Mouse (Mus musculus) hindbrain, embryonic 11.5 days (tissue): ENCODE results near the gene Prss28. TPM values are rescaled to one million over a fixed set of nuclear protein-coding genes. Genes with fewer than 3 reads are reported as not detected.

Experiments used
- ATAC-seq: fragments of 200-750 bp; cut with Nextera tagmentation; 2 replicates; pipeline ENCODE4 v1.8.0; 2017; ENCODE audit warnings: mild to moderate bottlenecking, moderate TSS enrichment, moderate library complexity; ENCODE audit not compliant: low FRiP score
- DNase-seq: peaks from one replicate; pipeline ENCODE4 v3.0.0-alpha.2; 2015; ENCODE audit warnings: low spot score
- H3K27ac ChIP-seq: fragments of 300-500 bp; sonication (generic); 2 replicates; pipeline ENCODE4 v1.5.1; 2014; ENCODE audit warnings: mild to moderate bottlenecking, low read depth, low read length
- H3K27me3 ChIP-seq: fragments of 300-500 bp; sonication (generic); 2 replicates; pipeline ENCODE4 v1.6.1; 2014; ENCODE audit warnings: mild to moderate bottlenecking, low read length, moderate library complexity, mixed read lengths; ENCODE audit not compliant: control insufficient read depth, insufficient read depth
- H3K36me3 ChIP-seq: fragments of 300-500 bp; sonication (generic); 2 replicates; pipeline ENCODE4 v1.6.1; 2014; ENCODE audit warnings: mild to moderate bottlenecking, low read length, moderate library complexity, mixed read lengths; ENCODE audit not compliant: control insufficient read depth, insufficient read depth
- H3K4me1 ChIP-seq: fragments of 300-500 bp; sonication (generic); replicated peaks from 2 replicates; pipeline ENCODE4 v1.6.1; 2014; ENCODE audit warnings: low read length, mixed read lengths; ENCODE audit not compliant: control insufficient read depth, insufficient read depth
- H3K4me2 ChIP-seq: fragments of 300-500 bp; sonication (generic); replicated peaks from 2 replicates; pipeline ENCODE4 v1.6.1; 2014; ENCODE audit warnings: mild to moderate bottlenecking, low read depth, low read length
- H3K4me3 ChIP-seq: fragments of 300-500 bp; sonication (generic); 2 replicates; pipeline ENCODE4 v1.5.1; 2014; ENCODE audit warnings: low read depth, low read length
- H3K9ac ChIP-seq: fragments of 300-500 bp; sonication (generic); 2 replicates; pipeline ENCODE4 v1.6.1; 2014; ENCODE audit warnings: low read depth, low read length
- H3K9me3 ChIP-seq: fragments of 300-500 bp; sonication (generic); 2 replicates; pipeline ENCODE4 v1.6.1; 2016; ENCODE audit warnings: low read length; ENCODE audit not compliant: control insufficient read depth
- WGBS: fragments of 180-500 bp; shearing (Covaris S2); extraction: QIAGEN DNeasy Blood & Tissue Kit; methylation state at CpG from one replicate; pipeline ENCODE4 v1.1.7; 2014; 5-methylcytosine and 5-hydroxymethylcytosine counted together
- polyA plus RNA-seq: library from polyadenylated mRNA; unstranded; fragments of >200 nt; fragmentation: Nextera tagmentation; extraction: Ambion mirVana; gene quantifications from 2 replicates; pipeline ENCODE4 v1.2.1, GENCODE M21; 2014

Gene Prss28
- polyA plus RNA-seq: not detected in 2 replicates

DNA sequence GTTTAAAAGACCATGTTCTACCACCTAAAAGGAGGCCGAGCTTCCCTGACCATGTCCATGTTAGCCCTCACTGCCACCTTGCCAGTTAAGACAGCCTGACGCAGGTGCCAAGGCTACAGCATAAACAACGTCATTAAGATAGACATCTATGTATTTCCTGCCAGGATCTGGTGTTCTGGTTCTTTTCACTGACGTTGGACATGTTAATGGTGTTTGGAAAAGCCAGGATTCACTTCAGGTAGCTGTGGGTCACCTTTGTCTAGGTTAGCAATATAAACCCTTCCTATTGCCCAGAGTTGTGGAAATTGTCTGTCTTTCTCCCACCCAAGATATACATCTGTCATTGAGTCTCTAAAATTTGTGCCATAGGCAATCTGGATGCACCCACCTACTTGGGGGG, at the start of gene Prss28:
Gene Prss28, plus strand, starts transcription at position 301 of the 400 bp plus-strand sequence.
- 93% methylated on average over 4 of the region's 4 CpGs for whole genome bisulfite sequencing
- Histone ChIP-seq H3K9ac (no peak within 1 kb of the TSS), H3K36me3 (no peaks in the 10 kb centered on the region), H3K4me1 (no peaks in the 10 kb centered on the region), H3K4me3 (no peak within 1 kb of the TSS), H3K9me3 (no peaks in the 10 kb centered on the region), H3K27me3 (no peaks in the 10 kb centered on the region), H3K27ac (no peak within 1 kb of the TSS), H3K4me2 (no peak within 1 kb of the TSS)
- no peak for ATAC-seq
- no peak for DNase-seq

DNA sequence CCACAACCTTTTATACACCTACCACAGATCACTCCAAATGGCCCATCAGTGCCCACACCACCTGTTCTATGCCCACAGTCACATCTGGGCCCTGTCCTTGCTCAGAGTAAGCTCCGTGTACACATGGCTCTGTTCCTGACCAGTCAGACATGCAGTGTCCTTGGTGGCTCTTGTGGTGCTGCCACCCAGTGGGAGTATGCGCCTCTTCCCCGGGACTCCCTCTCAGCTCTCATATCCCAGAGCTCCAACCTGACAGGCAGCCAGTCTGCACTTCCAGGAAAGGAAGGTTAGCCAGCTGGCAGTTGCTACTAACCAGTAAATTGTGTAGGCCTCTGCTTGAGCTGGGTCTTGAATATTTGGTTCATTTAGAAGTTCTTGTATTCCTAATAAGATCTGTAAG, 44.0 kb upstream of the Prss28 start:
- H3K4me2 ChIP-seq: no peak overlapping the region
- H3K27ac ChIP-seq: no peak overlapping the region
- no peak overlapping the region for H3K4me3 ChIP-seq
- WGBS: 80% methylated on average over 3 of the region's 3 CpGs
- no peaks in the 10 kb centered on the region for H3K27me3 ChIP-seq
- no peaks in the 10 kb centered on the region for H3K9me3 ChIP-seq
- no peaks in the 10 kb centered on the region for H3K4me1 ChIP-seq
- H3K9ac ChIP-seq: no peak overlapping the region
- H3K36me3 ChIP-seq: peaks cover 42% of the 10 kb centered on the region
- DNase-seq: no peak
- no peak for ATAC-seq

DNA sequence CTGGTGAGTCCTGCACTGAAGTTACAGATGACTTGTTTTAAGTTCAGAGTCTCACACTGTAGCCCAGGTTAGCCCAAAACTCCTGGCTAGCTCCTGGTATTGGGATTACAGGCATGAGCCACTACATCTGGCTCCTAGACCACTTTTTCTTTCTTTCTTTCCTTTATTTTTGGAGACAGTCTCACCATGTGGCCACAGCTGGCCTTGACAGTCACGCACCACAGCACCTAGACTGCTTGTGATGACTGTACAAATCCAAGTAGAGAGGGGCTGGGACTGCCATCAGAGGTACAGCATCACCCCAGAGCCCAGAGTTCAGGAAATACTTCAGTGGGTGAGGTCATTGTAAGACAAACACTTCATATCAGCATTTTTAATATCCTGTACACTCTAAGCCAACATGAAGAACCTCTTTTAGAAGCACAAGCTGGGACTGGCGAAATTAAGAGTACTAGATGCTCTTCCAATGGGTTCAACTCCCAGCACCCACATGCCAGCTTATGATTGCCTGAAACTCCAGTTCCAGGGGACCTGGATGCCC, 37.6 kb upstream of the Prss28 start:
- Histone ChIP-seq H3K9me3 (no peaks in the 10 kb centered on the region), H3K4me1 (no peaks in the 10 kb centered on the region; the same call in 1 of the 2 replicates), H3K4me2 (peak overlapping the region; percentile 90), H3K9ac (no peak overlapping the region), H3K4me3 (peak overlapping the region; percentile 99; the same call in 1 of the 2 replicates), H3K27me3 (no peaks in the 10 kb centered on the region), H3K27ac (no peak overlapping the region), H3K36me3 (peaks cover 23% of the 10 kb centered on the region)
- ATAC-seq (no peak), DNase-seq (no peak)
- WGBS: 85% methylated on average over 2 of the region's 2 CpGs

DNA sequence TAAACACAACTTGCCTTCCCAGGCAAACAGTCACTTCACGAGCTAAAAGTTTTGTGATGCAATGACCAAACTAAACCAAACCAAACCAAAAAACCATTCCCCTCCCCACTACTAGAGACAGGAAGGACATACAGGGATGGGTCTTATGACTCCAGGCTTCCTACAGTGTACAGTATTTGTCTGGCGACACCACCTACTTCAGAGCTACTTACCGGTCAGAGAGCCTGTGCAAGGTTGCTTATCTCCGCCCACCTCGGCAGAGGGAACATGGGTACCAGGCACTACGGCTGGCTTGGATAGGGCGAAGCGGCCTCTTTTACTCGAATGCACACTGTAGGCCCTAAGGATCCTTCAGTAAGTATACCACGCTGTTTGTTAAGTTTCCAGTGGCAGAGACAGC, 36.1 kb upstream of the Prss28 start:
- Histone ChIP-seq H3K9me3 (no peaks in the 10 kb centered on the region), H3K4me1 (no peaks in the 10 kb centered on the region; the same call in 1 of the 2 replicates), H3K4me2 (peak overlapping the region; percentile 90), H3K9ac (peak overlapping the region; percentile 100), H3K4me3 (peak overlapping the region; percentile 99), H3K27ac (peak overlapping the region; percentile 96; the same call in 1 of the 2 replicates), H3K27me3 (no peaks in the 10 kb centered on the region), H3K36me3 (peaks cover 10% of the 10 kb centered on the region)
- DNase-seq (peak; percentile 46), ATAC-seq (no peak)
- 2% methylated on average over 10 of the region's 10 CpGs for WGBS

DNA sequence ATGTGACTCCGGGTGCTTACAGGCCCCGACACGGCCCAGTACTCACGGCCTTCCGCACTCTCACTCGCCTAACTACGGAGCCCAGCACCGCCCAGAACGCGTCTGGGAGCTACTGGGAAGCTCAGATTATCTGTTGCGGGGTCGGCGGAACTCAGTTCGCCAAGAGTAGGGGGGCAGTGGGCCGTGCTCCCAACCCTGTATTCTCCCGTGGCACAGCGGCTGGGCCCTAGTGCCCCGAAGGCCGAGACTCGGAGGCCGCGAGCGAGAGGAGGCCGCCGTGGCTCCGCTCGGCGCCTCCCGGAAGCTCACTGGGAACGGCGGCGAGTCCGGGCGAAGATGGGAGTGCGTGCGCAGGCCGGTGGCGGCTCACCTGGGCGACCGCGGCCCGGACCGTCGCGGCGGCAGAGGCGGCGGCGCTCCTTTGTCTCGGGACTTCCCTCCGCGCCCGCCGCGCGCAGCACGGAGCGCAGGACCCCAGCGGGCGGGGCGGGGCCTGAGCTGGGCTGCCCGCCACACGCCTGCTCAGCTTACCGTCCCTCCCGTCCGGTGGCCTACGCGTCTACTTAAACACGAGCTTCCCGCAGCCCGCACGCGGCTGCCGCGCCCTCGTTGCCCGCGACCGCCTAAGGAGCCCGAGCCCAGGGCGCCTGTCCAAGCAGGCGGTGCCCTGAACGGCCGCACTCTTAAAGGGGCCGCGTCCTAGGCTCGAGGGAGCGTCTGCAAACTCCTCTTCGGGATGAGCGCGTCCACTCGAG, 35.3 kb upstream of the Prss28 start:
- DNase-seq: peak; percentile 91
- Histone ChIP-seq H3K4me2 (peak overlapping the region; percentile 90), H3K27ac (peak overlapping the region; percentile 96), H3K27me3 (no peaks in the 10 kb centered on the region), H3K36me3 (peaks cover 7% of the 10 kb centered on the region; the same call in 1 of the 2 replicates), H3K4me3 (peak overlapping the region; percentile 99), H3K9me3 (no peaks in the 10 kb centered on the region), H3K9ac (peak overlapping the region; percentile 100), H3K4me1 (no peaks in the 10 kb centered on the region; the same call in 1 of the 2 replicates)
- peak; percentile 90 for ATAC-seq
- WGBS: under 1% methylated on average over 78 of the region's 92 CpGs

DNA sequence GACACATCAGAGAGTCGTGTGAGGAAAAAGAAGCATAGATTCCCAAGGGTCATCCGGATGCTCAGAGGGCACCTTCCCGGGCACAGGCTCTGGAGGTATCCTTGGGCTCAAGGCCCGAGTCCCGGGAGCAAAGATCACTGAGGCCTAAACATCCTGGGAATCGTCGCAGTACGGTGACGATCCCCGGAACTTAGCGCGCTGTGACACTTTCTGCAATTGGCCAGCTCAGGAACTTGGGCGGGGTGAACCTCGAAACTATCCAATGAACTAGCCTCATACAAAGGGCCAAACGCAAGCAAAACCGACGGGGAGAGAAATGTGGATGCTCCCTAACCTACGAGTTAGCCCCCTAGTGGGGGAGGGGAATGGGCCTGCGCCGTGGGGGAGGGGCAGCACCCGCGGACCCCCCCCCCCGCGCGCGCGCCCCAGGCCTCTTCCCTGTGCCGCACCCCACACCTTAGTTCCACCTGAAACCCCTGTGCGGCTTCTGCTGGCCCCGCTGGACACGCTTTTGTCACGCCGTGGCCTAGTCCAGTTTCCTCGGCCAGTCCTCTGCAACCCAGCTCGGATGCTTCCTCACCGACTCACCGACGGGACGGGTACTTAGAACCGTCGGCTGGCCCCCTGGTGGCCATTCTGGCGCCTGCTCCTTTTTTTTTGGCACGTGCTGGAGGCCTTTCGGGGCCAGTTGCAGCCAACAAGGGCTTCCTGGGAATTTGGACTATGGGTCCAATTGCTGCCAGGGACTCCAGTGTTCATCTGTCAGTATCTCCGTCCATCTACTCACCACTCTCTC, 34.5 kb upstream of the Prss28 start:
- no peaks in the 10 kb centered on the region for H3K9me3 ChIP-seq
- under 1% methylated on average over 37 of the region's 45 CpGs for WGBS
- H3K36me3 ChIP-seq: peaks cover 3% of the 10 kb centered on the region; the same call in 1 of the 2 replicates
- H3K9ac ChIP-seq: peak overlapping the region; percentile 100
- H3K27me3 ChIP-seq: no peaks in the 10 kb centered on the region
- H3K4me3 ChIP-seq: peak overlapping the region; percentile 99
- H3K4me2 ChIP-seq: peak overlapping the region; percentile 33
- no peaks in the 10 kb centered on the region; the same call in 1 of the 2 replicates for H3K4me1 ChIP-seq
- DNase-seq: peak; percentile 97
- ATAC-seq: peak; percentile 91
- peak overlapping the region; percentile 96 for H3K27ac ChIP-seq

DNA sequence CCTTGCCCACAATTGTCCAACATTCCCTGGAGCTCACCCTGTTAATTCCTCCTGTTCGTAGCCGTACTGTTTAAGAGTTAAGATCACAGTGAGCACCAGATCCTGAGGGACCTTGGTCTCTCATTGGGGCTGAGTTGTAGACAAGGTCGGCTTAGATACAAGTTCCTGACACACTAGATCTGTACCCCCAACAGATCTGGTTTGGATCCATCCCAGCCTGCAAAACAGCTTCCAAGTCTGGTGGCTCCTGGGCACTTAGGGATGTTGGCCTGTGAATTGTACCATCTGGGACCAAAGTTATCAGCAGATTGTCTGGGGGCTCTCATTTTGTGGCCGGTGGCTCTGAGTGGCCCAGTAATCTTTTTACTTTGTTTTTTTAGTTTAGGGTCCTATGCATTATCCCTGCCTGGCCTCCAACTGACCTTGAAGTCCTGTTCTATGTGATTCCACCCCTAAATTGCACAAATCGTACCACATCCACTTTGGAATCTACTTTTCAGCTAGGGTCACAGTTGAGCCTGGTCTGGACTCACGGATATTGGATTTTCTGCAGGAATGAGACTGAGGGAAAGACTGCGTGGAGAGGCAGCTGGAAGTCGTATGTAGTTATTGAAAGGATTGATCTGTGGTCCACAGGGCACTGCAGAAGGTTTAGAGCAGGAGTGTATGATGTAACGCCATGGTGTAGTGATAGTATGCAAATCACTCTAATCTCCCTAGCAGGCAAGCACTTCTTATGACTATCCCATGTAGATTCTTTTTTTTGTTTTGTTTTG, 33.7 kb upstream of the Prss28 start, which contains the start of gene Ube2i:
Gene Ube2i, minus strand, starts transcription at position 52 of the 776 bp plus-strand sequence.
- WGBS: 87% methylated on average over 9 of the region's 9 CpGs
- DNase-seq: no peak

DNA sequence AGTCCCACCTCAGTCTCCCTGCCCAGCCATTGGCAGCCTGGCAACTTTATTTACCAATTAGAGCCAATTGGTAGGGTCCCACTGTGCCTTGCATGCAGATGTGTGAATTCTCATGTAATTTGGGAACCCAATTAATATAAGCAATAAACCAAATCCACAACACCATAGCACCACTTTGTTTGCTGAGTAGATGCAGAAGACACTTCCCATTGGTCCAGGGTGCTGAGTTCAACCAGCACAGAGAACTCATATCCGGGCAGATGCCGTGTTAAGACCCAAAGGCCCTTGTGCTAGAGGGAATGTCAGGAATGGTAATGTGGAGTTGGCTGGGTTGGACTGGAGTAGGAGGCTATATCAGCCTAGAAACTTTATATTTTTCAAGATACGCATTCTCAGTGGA, 32.6 kb upstream of the Prss28 start:
- Histone ChIP-seq H3K9me3 (no peaks in the 10 kb centered on the region), H3K4me3 (no peak overlapping the region), H3K27ac (no peak overlapping the region), H3K27me3 (no peaks in the 10 kb centered on the region), H3K4me1 (no peaks in the 10 kb centered on the region; the same call in 1 of the 2 replicates), H3K36me3 (no peaks in the 10 kb centered on the region), H3K9ac (no peak overlapping the region), H3K4me2 (no peak overlapping the region)
- ATAC-seq (no peak), DNase-seq (no peak)
- 98% methylated on average over 3 of the region's 3 CpGs for WGBS

More for the DNA sequence above, 33.7 kb upstream of the Prss28 start, which contains the start of gene Ube2i:
- H3K9me3 ChIP-seq: no peaks in the 10 kb centered on the region
- ATAC-seq: no peak
- H3K27me3 ChIP-seq: no peaks in the 10 kb centered on the region
- peak within 1 kb of the TSS; percentile 33 for H3K4me2 ChIP-seq
- H3K4me3 ChIP-seq: peak within 1 kb of the TSS; percentile 99
- peak within 1 kb of the TSS; percentile 96 for H3K27ac ChIP-seq
- H3K36me3 ChIP-seq: no peaks in the 10 kb centered on the region
- H3K4me1 ChIP-seq: no peaks in the 10 kb centered on the region; the same call in 1 of the 2 replicates
- H3K9ac ChIP-seq: peak within 1 kb of the TSS; percentile 100
